Mouse (Mus musculus): Measurements from ENCODE around the gene Tmem40. TPM values are rescaled to one million over a fixed set of nuclear protein-coding genes. Genes with fewer than 3 reads are reported as not detected.

Tmem40 gene
- not detected for polyA plus RNA-seq (2014; fragmentation: Illumina TruSeq; extraction: RNeasy Lipid Tissue Mini Kit (QIAGEN cat#74804); ENCODE audit: low read depth, low replicate concordance)

GRCm38 (mm10) chr6:115761995-115762756 is at the start of gene Tmem40:
Gene Tmem40 (minus strand): TSS chr6:115762410.

GRCm38 (mm10) chr6:115808488-115809231 is 46.5 kb upstream of the Tmem40 start, which contains the start of gene Rpl32:
Gene Rpl32 (minus strand): TSS chr6:115808747.

GRCm38 (mm10) chr6:115774501-115774921 is 12.3 kb upstream of the Tmem40 start, which contains the start of gene Cand2:
Gene Cand2 (plus strand): TSS chr6:115774538.

Other genes with a start within 250 kb of the Tmem40 start
- gene Tsen2, start 217.7 kb downstream of the Tmem40 start, polyA plus RNA-seq (2014; fragmentation: Illumina TruSeq; extraction: RNeasy Lipid Tissue Mini Kit (QIAGEN cat#74804); ENCODE audit: low read depth, low replicate concordance): 3.7 TPM
- not detected for gene Mkrn2os, start 169.8 kb downstream of the Tmem40 start, polyA plus RNA-seq (2014; fragmentation: Illumina TruSeq; extraction: RNeasy Lipid Tissue Mini Kit (QIAGEN cat#74804); ENCODE audit: low read depth, low replicate concordance)
- 15.7 TPM for gene Mkrn2, start 160.5 kb downstream of the Tmem40 start, polyA plus RNA-seq (2014; fragmentation: Illumina TruSeq; extraction: RNeasy Lipid Tissue Mini Kit (QIAGEN cat#74804); ENCODE audit: low read depth, low replicate concordance)
- gene Raf1, start 85.8 kb downstream of the Tmem40 start, polyA plus RNA-seq (2014; fragmentation: Illumina TruSeq; extraction: RNeasy Lipid Tissue Mini Kit (QIAGEN cat#74804); ENCODE audit: low read depth, low replicate concordance): 34.9 TPM
- gene Cand2, start 12.1 kb upstream of the Tmem40 start, polyA plus RNA-seq (2014; fragmentation: Illumina TruSeq; extraction: RNeasy Lipid Tissue Mini Kit (QIAGEN cat#74804); ENCODE audit: low read depth, low replicate concordance): 5.2 TPM
- 179 TPM for gene Rpl32, start 46.3 kb upstream of the Tmem40 start, polyA plus RNA-seq (2014; fragmentation: Illumina TruSeq; extraction: RNeasy Lipid Tissue Mini Kit (QIAGEN cat#74804); ENCODE audit: low read depth, low replicate concordance)
- not detected for gene Efcab12, start 76.0 kb upstream of the Tmem40 start, polyA plus RNA-seq (2014; fragmentation: Illumina TruSeq; extraction: RNeasy Lipid Tissue Mini Kit (QIAGEN cat#74804); ENCODE audit: low read depth, low replicate concordance)
- gene Mbd4, start 91.0 kb upstream of the Tmem40 start, polyA plus RNA-seq (2014; fragmentation: Illumina TruSeq; extraction: RNeasy Lipid Tissue Mini Kit (QIAGEN cat#74804); ENCODE audit: low read depth, low replicate concordance): 5.7 TPM
- 13.0 TPM for gene Ift122, start 91.1 kb upstream of the Tmem40 start, polyA plus RNA-seq (2014; fragmentation: Illumina TruSeq; extraction: RNeasy Lipid Tissue Mini Kit (QIAGEN cat#74804); ENCODE audit: low read depth, low replicate concordance)
- gene Rho, start 169.3 kb upstream of the Tmem40 start, polyA plus RNA-seq (2014; fragmentation: Illumina TruSeq; extraction: RNeasy Lipid Tissue Mini Kit (QIAGEN cat#74804); ENCODE audit: low read depth, low replicate concordance): 0.17 TPM
- not detected for gene H1foo, start 182.5 kb upstream of the Tmem40 start, polyA plus RNA-seq (2014; fragmentation: Illumina TruSeq; extraction: RNeasy Lipid Tissue Mini Kit (QIAGEN cat#74804); ENCODE audit: low read depth, low replicate concordance)
- 35.9 TPM for gene Plxnd1, start 232.6 kb upstream of the Tmem40 start, polyA plus RNA-seq (2014; fragmentation: Illumina TruSeq; extraction: RNeasy Lipid Tissue Mini Kit (QIAGEN cat#74804); ENCODE audit: low read depth, low replicate concordance)